Mouse (Mus musculus) C2C12 (cell line): Measurements from ENCODE around the gene Ddx20. TPM values are rescaled to one million over a fixed set of nuclear protein-coding genes. Genes with fewer than 3 reads are reported as not detected.
"Not testable (repeated sequence)": the region's sequence is repeated elsewhere in the genome, so short reads cannot be mapped to it uniquely, and the experiment has no call there.

ENCODE experiments used
- H3K27me3 ChIP-seq: one replicate; pipeline ENCODE4 v1.6.1; 2011; ENCODE audit not compliant: control insufficient read depth, insufficient read depth, insufficient read length
- H3K36me3 ChIP-seq: one replicate; pipeline ENCODE4 v1.6.1; 2011; ENCODE audit not compliant: control insufficient read depth, insufficient read depth
- H3K4me3 ChIP-seq: one replicate; pipeline ENCODE4 v1.5.1; 2011; ENCODE audit warnings: mild to moderate bottlenecking, control low read depth; ENCODE audit not compliant: poor library complexity, insufficient read depth, severe bottlenecking
- H3K79me2 ChIP-seq: one replicate; pipeline ENCODE4 v1.6.1; 2011; ENCODE audit not compliant: control insufficient read depth, insufficient read depth
- H3K79me3 ChIP-seq: one replicate; pipeline ENCODE4 v1.6.1; 2011; ENCODE audit warnings: low read depth, control low read depth
- H3ac ChIP-seq: one replicate; pipeline ENCODE3; 2011; ENCODE audit warnings: low read depth; ENCODE audit not compliant: control insufficient read depth, insufficient read length
- CEBPB ChIP-seq: IDR thresholded peaks from one replicate; pipeline ENCODE4 v1.6.1; 2011; ENCODE audit warnings: low read depth, mild to moderate bottlenecking, control low read depth, moderate library complexity
- CTCF ChIP-seq: IDR thresholded peaks from one replicate; pipeline ENCODE4 v1.5.1; 2011; ENCODE audit not compliant: control insufficient read depth, insufficient read depth, insufficient read length
- FOSL1 ChIP-seq: IDR thresholded peaks from one replicate; pipeline ENCODE4 v1.8.0; 2011; ENCODE audit warnings: mild to moderate bottlenecking, low read length; ENCODE audit not compliant: poor library complexity, insufficient read depth, severe bottlenecking
- MAX ChIP-seq: IDR thresholded peaks from one replicate; pipeline ENCODE4 v1.6.1; 2011; ENCODE audit warnings: mild to moderate bottlenecking, control low read depth
- MYOD1 ChIP-seq: IDR thresholded peaks from one replicate; pipeline ENCODE4 v1.6.1; 2011; ENCODE audit warnings: low read depth; ENCODE audit not compliant: control insufficient read depth, insufficient read length
- MYOG ChIP-seq: IDR thresholded peaks from one replicate; pipeline ENCODE4 v1.6.1; 2011; ENCODE audit not compliant: control insufficient read depth, insufficient read length; ENCODE audit errors: extremely low read depth
- USF1 ChIP-seq: IDR thresholded peaks from one replicate; pipeline ENCODE4 v1.6.1; 2011; ENCODE audit warnings: low read depth, mild to moderate bottlenecking, control low read depth, moderate library complexity
- polyA plus RNA-seq: library from polyadenylated mRNA; unstranded; fragments of >200 nt; fragmentation: generic; extraction: Trizol; gene quantifications from one replicate; pipeline ENCODE4 v1.2.1, GENCODE M21; 2012; ENCODE audit warnings: missing spikeins

The Ddx20 gene
- polyA plus RNA-seq, 1 experiment, result 15.7 TPM

DNA sequence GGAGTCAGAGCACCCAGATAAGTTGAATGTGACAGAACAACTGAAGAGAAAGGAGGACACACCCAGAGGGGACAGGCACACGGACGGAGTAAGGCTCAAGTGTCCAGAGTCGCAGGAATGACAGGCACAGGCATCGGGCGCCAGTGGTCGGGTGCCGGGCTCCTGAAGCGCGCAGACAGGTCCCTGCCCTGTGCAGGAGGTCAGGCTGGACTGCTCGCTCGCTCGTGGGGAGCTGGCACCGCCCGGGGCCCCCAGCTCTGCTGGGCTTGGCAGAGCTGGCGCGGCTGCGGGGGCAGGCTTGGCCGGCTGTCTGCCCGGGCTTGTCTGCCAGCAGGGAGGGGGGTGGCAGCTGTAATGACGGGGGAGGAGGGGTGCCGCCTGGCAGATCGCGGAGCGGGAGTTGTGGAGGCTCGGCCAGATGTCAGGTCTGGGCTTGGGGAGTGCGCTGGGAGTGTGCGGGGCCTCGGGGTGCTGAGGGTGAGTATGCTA lies 17.7 kb upstream of the Ddx20 start:
- Histone ChIP-seq H3K79me2 (peaks cover 32% of the 10 kb centered on the region), H3K27me3 (no peaks in the 10 kb centered on the region), H3K79me3 (peaks cover 6% of the 10 kb centered on the region), H3K4me3 (peak overlapping the region; percentile 36), H3ac (peak overlapping the region; percentile 82), H3K36me3 (no peaks in the 10 kb centered on the region)
- TF ChIP-seq MAX (no peak), CEBPB (no peak), FOSL1 (no peak), MYOD1 (no peak), USF1 (no peak), CTCF (no peak), MYOG (no peak)

GRCm38 (mm10) chr3:105704031-105705008 lies 16.9 kb upstream of the Ddx20 start, which contains the start of gene Inka2:
TSS of gene Inka2 (plus strand) at chr3:105704599.
- no peaks in the 10 kb centered on the region for H3K27me3 ChIP-seq

DNA sequence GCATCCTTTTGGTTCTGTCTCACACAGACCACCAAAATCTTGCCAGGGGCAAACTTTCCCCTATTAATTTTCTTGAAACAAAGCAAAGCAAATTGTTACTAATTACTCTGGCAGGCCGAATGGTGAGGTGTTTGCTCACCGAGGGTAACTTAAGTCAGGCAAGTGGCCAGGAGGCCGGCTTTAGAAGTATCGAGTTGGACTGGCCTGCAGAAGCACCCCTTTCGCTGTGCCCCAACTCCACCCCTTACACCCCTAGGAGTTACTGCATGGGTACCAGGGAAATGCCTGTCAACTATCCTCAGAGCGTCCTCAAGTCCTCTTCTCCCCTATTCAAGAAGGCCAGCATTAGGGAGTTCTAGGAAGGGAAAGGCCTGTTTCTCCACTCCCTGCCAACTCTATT lies 16.2 kb upstream of the Ddx20 start:
- Histone ChIP-seq H3K79me3 (peaks cover 6% of the 10 kb centered on the region), H3K4me3 (no peak overlapping the region), H3ac (no peak overlapping the region), H3K27me3 (no peaks in the 10 kb centered on the region), H3K36me3 (no peaks in the 10 kb centered on the region), H3K79me2 (peaks cover 30% of the 10 kb centered on the region)
- TF ChIP-seq FOSL1, result no peak
- TF ChIP-seq MYOG, result no peak
- TF ChIP-seq CEBPB, result no peak
- TF ChIP-seq MAX, result no peak
- no peak for TF ChIP-seq CTCF
- no peak for TF ChIP-seq MYOD1
- no peak for TF ChIP-seq USF1

More at GRCm38 (mm10) chr3:105704031-105705008, 16.9 kb upstream of the Ddx20 start, which contains the start of gene Inka2:
- Histone ChIP-seq H3K36me3 (no peaks in the 10 kb centered on the region), H3ac (peak within 1 kb of the TSS; percentile 82), H3K79me2 (peaks cover 32% of the 10 kb centered on the region), H3K4me3 (peak within 1 kb of the TSS; percentile 36), H3K79me3 (peaks cover 6% of the 10 kb centered on the region)
- TF ChIP-seq MYOG (no peak), CTCF (no peak), MAX (peak; percentile 41), FOSL1 (no peak), MYOD1 (no peak)

DNA sequence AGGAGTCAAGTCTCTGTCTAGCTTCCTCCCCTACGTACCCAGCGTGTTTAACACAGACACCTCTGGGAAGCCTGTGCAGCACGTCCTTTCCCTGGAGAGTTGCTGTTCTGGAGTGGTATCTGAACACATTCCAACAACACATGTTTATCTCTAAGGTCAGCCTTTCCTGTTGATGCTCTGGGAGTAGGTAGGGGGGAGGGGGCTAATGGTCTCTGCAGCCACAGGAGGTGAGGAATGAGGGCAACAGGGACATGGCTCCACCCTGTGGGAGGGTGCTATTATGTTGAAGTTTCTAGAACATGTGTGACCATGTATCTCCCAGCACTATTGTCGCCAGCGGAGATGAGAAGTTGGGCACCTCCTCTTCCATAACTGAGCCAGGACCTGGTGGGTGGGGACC lies 14.0 kb upstream of the Ddx20 start:
- TF ChIP-seq CTCF (no peak), MAX (no peak), CEBPB (no peak), MYOD1 (no peak), MYOG (no peak)
- Histone ChIP-seq H3K79me2 (peaks cover 14% of the 10 kb centered on the region), H3K27me3 (peaks cover 5% of the 10 kb centered on the region)

GRCm38 (mm10) chr3:105700786-105701185 lies 13.4 kb upstream of the Ddx20 start:
- not testable (repeated sequence) for H3K4me3 ChIP-seq, H3K36me3 ChIP-seq, H3K79me2 ChIP-seq, H3ac ChIP-seq, H3K27me3 ChIP-seq, H3K79me3 ChIP-seq

More for the DNA sequence above, 14.0 kb upstream of the Ddx20 start:
- peaks cover 4% of the 10 kb centered on the region for H3K79me3 ChIP-seq
- H3K4me3 ChIP-seq, result no peak overlapping the region
- H3K36me3 ChIP-seq, result no peaks in the 10 kb centered on the region
- H3ac ChIP-seq, result no peak overlapping the region

DNA sequence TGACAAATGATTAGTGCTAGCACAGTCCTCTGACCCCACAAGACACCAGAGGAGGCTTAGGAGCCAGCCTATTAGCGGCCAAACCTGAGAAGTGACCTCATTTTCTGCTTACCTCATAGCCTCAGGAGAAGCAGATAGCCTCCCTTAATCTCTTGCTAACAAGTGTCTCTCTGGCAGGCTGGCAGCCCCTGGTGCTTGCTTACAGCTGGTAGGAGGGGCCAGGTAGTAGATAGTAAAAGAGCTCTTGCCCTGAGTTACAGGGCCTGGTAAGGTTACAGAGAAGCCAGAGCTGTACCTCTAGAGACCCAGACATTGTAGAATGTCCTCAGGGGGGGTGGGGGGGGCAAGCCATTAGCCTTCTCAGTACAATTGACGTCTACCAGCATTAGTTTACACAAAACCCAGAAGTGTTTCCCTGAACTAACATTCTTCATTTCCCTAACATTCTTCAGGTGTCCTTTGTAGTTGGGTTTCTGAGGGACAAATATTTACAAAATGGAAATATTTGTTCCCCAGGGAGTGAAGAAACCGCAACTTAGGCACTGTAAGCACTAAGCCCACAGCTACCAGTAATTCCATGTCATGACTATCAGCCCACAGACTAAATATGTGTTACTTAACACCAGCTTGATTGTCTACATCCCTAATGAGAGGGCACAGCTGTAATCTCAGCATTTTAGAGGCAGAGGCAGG lies 12.0 kb upstream of the Ddx20 start:
- no peaks in the 10 kb centered on the region for H3K79me2 ChIP-seq
- peaks cover 22% of the 10 kb centered on the region for H3K27me3 ChIP-seq
- H3K36me3 ChIP-seq, result no peaks in the 10 kb centered on the region
- no peak overlapping the region for H3K4me3 ChIP-seq
- no peak for TF ChIP-seq USF1
- no peaks in the 10 kb centered on the region for H3K79me3 ChIP-seq
- no peak overlapping the region for H3ac ChIP-seq
